Mouse (Mus musculus) CH12.LX (cell line): ENCODE measurements around the gene Mapk11. TPM values are rescaled to one million over a fixed set of nuclear protein-coding genes. Genes with fewer than 3 reads are reported as not detected.

ENCODE experiments used
- DNase-seq: peaks from one replicate; pipeline ENCODE4 v3.0.0-alpha.2; 2013; ENCODE audit errors: extremely low read depth
- H3K27ac ChIP-seq: 2 replicates; pipeline ENCODE4 v1.5.1; 2012; ENCODE audit warnings: low read depth, mild to moderate bottlenecking, control low read depth, moderate library complexity; ENCODE audit not compliant: insufficient read depth
- H3K27me3 ChIP-seq: replicated peaks from 2 replicates; pipeline ENCODE3; 2012; ENCODE audit warnings: inconsistent platforms
- H3K36me3 ChIP-seq, 2 experiments: replicated peaks in 1 of 2; 2 replicates each; pipeline versions ENCODE3 to v1.6.1; 2012; ENCODE audit warnings: inconsistent platforms in 1 of 2, low read length in 1 of 2, mild to moderate bottlenecking in 1 of 2, mixed read lengths in 1 of 2, moderate library complexity in 1 of 2; ENCODE audit not compliant: control insufficient read depth in 1 of 2, insufficient read depth in 1 of 2
- H3K4me1 ChIP-seq, 2 experiments: 2 replicates each; pipeline ENCODE4 v1.6.1; 2012; ENCODE audit warnings: inconsistent platforms in 1 of 2, moderate library complexity in 1 of 2; ENCODE audit not compliant: insufficient read depth in 2 of 2, control insufficient read depth in 1 of 2
- H3K4me2 ChIP-seq: 2 replicates; pipeline ENCODE4 v1.6.1; 2012; ENCODE audit warnings: low read depth, mild to moderate bottlenecking, control low read depth; ENCODE audit not compliant: poor library complexity, insufficient read depth, severe bottlenecking
- H3K4me3 ChIP-seq, 3 experiments: fragments of 150-350 bp in 1 of 3; sonication (generic) in 1 of 3; replicated peaks in 1 of 3; 2 replicates each; pipeline versions ENCODE3 to v1.5.1; 2011 to 2012; ENCODE audit warnings: low read depth in 2 of 3, low read length in 2 of 3, mild to moderate bottlenecking in 2 of 3, moderate library complexity in 2 of 3, control low read depth in 1 of 3, improper control_type of control experiment in 1 of 3, inconsistent platforms in 1 of 3, mixed read lengths in 1 of 3; ENCODE audit not compliant: poor library complexity in 1 of 3
- H3K79me2 ChIP-seq: replicated peaks from 2 replicates; pipeline ENCODE4 v1.6.1; 2012; ENCODE audit warnings: mild to moderate bottlenecking, moderate library complexity; ENCODE audit not compliant: control insufficient read depth, poor library complexity, insufficient read depth, severe bottlenecking; ENCODE audit errors: extremely low read depth
- H3K9ac ChIP-seq: 2 replicates; pipeline ENCODE4 v1.6.1; 2012; ENCODE audit warnings: low read depth, mild to moderate bottlenecking, control low read depth, moderate library complexity; ENCODE audit not compliant: insufficient read depth
- H3K9me3 ChIP-seq: replicated peaks from 2 replicates; pipeline ENCODE3; 2012; ENCODE audit warnings: low read length, inconsistent platforms, mixed read lengths
- CTCF ChIP-seq, 2 experiments: IDR thresholded peaks in 1 of 2; conservative IDR thresholded peaks in 1 of 2; 2 replicates each; pipeline ENCODE4 v1.5.1; 2011 to 2012; ENCODE audit warnings: low read depth in 2 of 2, low read length in 2 of 2, improper control_type of control experiment in 1 of 2, inconsistent platforms in 1 of 2, mild to moderate bottlenecking in 1 of 2, moderate library complexity in 1 of 2
- ETS1 ChIP-seq: conservative IDR thresholded peaks from 2 replicates; pipeline ENCODE4 v1.6.1; 2012; ENCODE audit warnings: low read depth, mild to moderate bottlenecking, inconsistent platforms, low read length, improper control_type of control experiment, moderate library complexity
- HCFC1 ChIP-seq: IDR thresholded peaks from 2 replicates; pipeline ENCODE4 v1.6.1; 2012; ENCODE audit warnings: low read depth, mild to moderate bottlenecking, inconsistent platforms, low read length, improper control_type of control experiment
- IRF4 ChIP-seq: IDR thresholded peaks from 2 replicates; pipeline ENCODE4 v1.6.1; 2014; ENCODE audit warnings: low read depth, mild to moderate bottlenecking, inconsistent platforms, low read length, improper control_type of control experiment
- JUN ChIP-seq: IDR thresholded peaks from 2 replicates; pipeline ENCODE4 v1.6.1; 2011; ENCODE audit warnings: low read depth, mild to moderate bottlenecking, low read length, improper control_type of control experiment, moderate library complexity; ENCODE audit not compliant: insufficient read depth
- MYC ChIP-seq: IDR thresholded peaks from 2 replicates; pipeline ENCODE4 v1.6.1; 2011; ENCODE audit warnings: low read depth, mild to moderate bottlenecking, improper control_type of control experiment, low read length
- NRF1 ChIP-seq: IDR thresholded peaks from 2 replicates; pipeline ENCODE4 v1.6.1; 2014; ENCODE audit warnings: low read depth, mild to moderate bottlenecking, inconsistent platforms, low read length, improper control_type of control experiment, moderate library complexity
- RAD21 ChIP-seq: IDR thresholded peaks from 2 replicates; pipeline ENCODE4 v1.6.1; 2011; ENCODE audit warnings: low read depth, mild to moderate bottlenecking, low read length, improper control_type of control experiment, moderate library complexity
- SIN3A ChIP-seq: IDR thresholded peaks from 2 replicates; pipeline ENCODE4 v1.6.1; 2012; ENCODE audit warnings: low read length, improper control_type of control experiment, inconsistent platforms
- UBTF ChIP-seq: IDR thresholded peaks from 2 replicates; pipeline ENCODE4 v1.6.1; 2012; ENCODE audit warnings: low read depth, mild to moderate bottlenecking, inconsistent platforms, low read length, improper control_type of control experiment, moderate library complexity
- USF1 ChIP-seq: IDR thresholded peaks from 2 replicates; pipeline ENCODE4 v1.6.1; 2014; ENCODE audit warnings: low read depth, mild to moderate bottlenecking, inconsistent platforms, low read length, improper control_type of control experiment
- ZKSCAN1 ChIP-seq: IDR thresholded peaks from 2 replicates; pipeline ENCODE4 v1.6.1; 2012; ENCODE audit warnings: low read depth, inconsistent platforms, low read length, improper control_type of control experiment, borderline replicate concordance
- dilution Hi-C: fragments of 300-500 bp; cut with MboI; formaldehyde crosslinking; loops from 2 replicates; pipeline ENCODE4 v1.14.3; 2020; ENCODE audit warnings: low sequenced_read_pairs; ENCODE audit not compliant: extremely low pct_unique_long_range_greater_than_20kb, extremely low pct_ligation_motif_present
- in situ Hi-C: fragments of 300-500 bp; cut with MboI; formaldehyde crosslinking; loops from 3 replicates; pipeline ENCODE4 v1.14.3; 2019; ENCODE audit warnings: low sequenced_read_pairs, low pct_ligation_motif_present, low pct_unique_long_range_greater_than_20kb, mixed read lengths
- polyA plus RNA-seq: library from polyadenylated mRNA; unstranded; fragments of >175 nt; gene quantifications from 2 replicates; pipeline ENCODE4 v1.2.1, GENCODE M21; 2012; ENCODE audit warnings: low read depth; ENCODE audit not compliant: insufficient read length
- total RNA-seq, 2 experiments: library from RNA; depleted of rRNA; stranded (reverse); fragments of 300-350 nt in 1 of 2; fragments of >200 nt in 1 of 2; gene quantifications; 2 replicates each; pipeline ENCODE4 v1.2.3; 2012 to 2014

The Mapk11 gene
- total and polyA plus RNA-seq, 3 experiments: 3.9 to 11.4 (median 5.3) TPM

- TF ChIP-seq NRF1 (no peak), UBTF (no peak), ETS1 (no peak), IRF4 (no peak)
Observed at GRCm38 (mm10) chr15:89157954-89158353, 8.5 kb upstream of the Mapk11 start (continued).

- Histone ChIP-seq H3K27me3 (peaks cover 35% of the 10 kb centered on the region), H3K36me3 (peaks cover 18% of the 10 kb centered on the region in 2 experiments), H3K79me2 (no peaks in the 10 kb centered on the region), H3K9me3 (no peaks in the 10 kb centered on the region), H3K4me3 (no peak overlapping the region), H3K4me2 (no peak overlapping the region), H3K9ac (no peak overlapping the region), H3K27ac (no peak overlapping the region), H3K4me1 (peaks cover 14 to 21% of the 10 kb centered on the region in 2 experiments)
- TF ChIP-seq USF1 (no peak), IRF4 (no peak), CTCF (conservative IDR thresholded peaks at IDR 0.05 in 1 of 2, IDR thresholded peaks at IDR 0.05 in 1 of 2; ENCODE audit: low read depth in 2 of 2, low read length in 2 of 2) (no peak), ETS1 (no peak), ZKSCAN1 (no peak), HCFC1 (no peak), JUN (no peak)
- dilution Hi-C loops (no loop called here), in situ Hi-C loops (no loop called here)
- DNase-seq: no peak
Observed at GRCm38 (mm10) chr15:89152312-89152711, 2.9 kb upstream of the Mapk11 start.

GRCm38 (mm10) chr15:89150041-89150390 is 588 bp upstream of the Mapk11 start:
- no peak for DNase-seq
- H3K4me3 ChIP-seq: peak overlapping the region in 2 of 3 experiments; percentile 43 to 94
- dilution Hi-C loops (no loop called here), in situ Hi-C loops (no loop called here)
- peaks cover 14 to 25% of the 10 kb centered on the region in 2 experiments for H3K4me1 ChIP-seq
- TF ChIP-seq SIN3A: peak; percentile 88
- TF ChIP-seq RAD21: no peak
- TF ChIP-seq MYC: 0 out of 2 replicates have a peak, but pooled peaks have one; percentile 3
- TF ChIP-seq CTCF (conservative IDR thresholded peaks at IDR 0.05 in 1 of 2, IDR thresholded peaks at IDR 0.05 in 1 of 2; ENCODE audit: low read depth in 2 of 2, low read length in 2 of 2): peak in 1 of 2 experiments; percentile 18; a peak in 1 of 4 replicates
- no peaks in the 10 kb centered on the region for H3K9me3 ChIP-seq
- H3K4me2 ChIP-seq: peak overlapping the region; percentile 97
- no peaks in the 10 kb centered on the region for H3K79me2 ChIP-seq
- peaks cover 35% of the 10 kb centered on the region for H3K27me3 ChIP-seq
- H3K36me3 ChIP-seq: peaks cover 7 to 16% of the 10 kb centered on the region in 2 experiments
- H3K27ac ChIP-seq: no peak overlapping the region
- H3K9ac ChIP-seq: peak overlapping the region; percentile 68; the same call in 1 of the 2 replicates
